Comparison of ENCODE assay signal across 8 mouse cellular contexts in the genomic region with DNA sequence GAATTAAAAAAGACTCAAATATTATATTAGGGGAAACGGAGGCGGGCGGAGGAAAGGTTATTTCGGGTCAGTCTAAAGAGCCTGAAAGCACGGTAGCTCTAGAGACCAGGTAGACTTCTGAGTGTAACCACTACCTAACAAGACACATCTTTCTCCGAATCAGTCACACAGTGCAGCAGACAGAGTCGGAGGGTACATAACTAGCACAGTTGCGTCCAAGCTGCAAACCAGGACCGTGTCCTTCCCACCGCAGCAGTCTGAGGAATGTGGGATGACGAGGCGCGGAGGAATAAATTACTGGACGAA. TPM values are rescaled to one million over a fixed set of nuclear protein-coding genes. Genes with fewer than 3 reads are reported as not detected.
DNase-seq lines count a peak whose midpoint lies in the region; ATAC-seq and TF ChIP-seq lines count a peak whose summit lies in the region.

No protein-coding gene starts in this region.

- peaks cover 6% of the 10 kb centered on the region; the same call in 1 of the 2 replicates for H3K4me1 ChIP-seq in kidney, adult 2 months (ENCODE audit: control insufficient read depth, insufficient read depth, low read length)
- no peaks in the 10 kb centered on the region for H3K4me1 ChIP-seq in hindbrain, postnatal 0 days (ENCODE audit: insufficient read depth, low read length)
- peaks cover 31% of the 10 kb centered on the region for H3K4me1 ChIP-seq in midbrain, embryonic 15.5 days

- H3K36me3 ChIP-seq in kidney, adult 2 months (ENCODE audit: control insufficient read depth, insufficient read depth, low read length): no peaks in the 10 kb centered on the region
- H3K36me3 ChIP-seq in hindbrain, postnatal 0 days (ENCODE audit: insufficient read depth, low read length): no peaks in the 10 kb centered on the region
- no peaks in the 10 kb centered on the region for H3K36me3 ChIP-seq in midbrain, embryonic 15.5 days (replicated peaks)

- H3K27me3 ChIP-seq in kidney, adult 2 months (replicated peaks; ENCODE audit: control insufficient read depth, insufficient read depth, low read length): no peaks in the 10 kb centered on the region
- no peaks in the 10 kb centered on the region for H3K27me3 ChIP-seq in hindbrain, postnatal 0 days (ENCODE audit: insufficient read depth, low read length)
- H3K27me3 ChIP-seq in midbrain, embryonic 15.5 days (replicated peaks): no peaks in the 10 kb centered on the region

- intact Hi-C loops in left cerebral cortex, postnatal 4 days (cut with DNase I): no loop called here

- peak overlapping the region; percentile 92 for H3K9ac ChIP-seq in hindbrain, postnatal 0 days (replicated peaks; ENCODE audit: low read length)
- H3K9ac ChIP-seq in midbrain, embryonic 15.5 days: peak overlapping the region; percentile 86

- no peak for DNase-seq in kidney, adult 2 months
- no peak for DNase-seq in kidney, adult 9 months
- peak; percentile 16 for DNase-seq in c-Kit-positive CD71-positive TER-119-negative erythroid progenitor cells, embryonic 14.5 days (ENCODE audit: low read depth)
- no peak for DNase-seq in hindbrain, postnatal 0 days (ENCODE audit: low spot score)
- DNase-seq in adrenal gland, adult 18-20 months (ENCODE audit: low spot score in 2 of 2): no peak
- no peak for DNase-seq in spleen, adult 18-20 months
- DNase-seq in left cerebral cortex, postnatal 4 days: no peak

- no peak for TF ChIP-seq POLR2A in kidney, adult 2 months (IDR thresholded peaks at IDR 0.05; ENCODE audit: low read depth, low read length)

- 10% methylated on average over 14 of the region's 14 CpGs for WGBS in kidney, adult 2 months
- 21% methylated on average over 14 of the region's 14 CpGs for WGBS in hindbrain, postnatal 0 days
- WGBS in midbrain, embryonic 15.5 days: 18% methylated on average over 14 of the region's 14 CpGs

- peak overlapping the region; percentile 90 for H3K4me3 ChIP-seq in kidney, adult 2 months (ENCODE audit: insufficient read depth, low read depth, low read length)
- peak overlapping the region; percentile 92 for H3K4me3 ChIP-seq in hindbrain, postnatal 0 days (ENCODE audit: low read length)
- peak overlapping the region; percentile 96 for H3K4me3 ChIP-seq in midbrain, embryonic 15.5 days

- peak overlapping the region; percentile 71 for H3K27ac ChIP-seq in kidney, adult 2 months (ENCODE audit: insufficient read depth, low read depth, low read length)
- peak overlapping the region; percentile 96 for H3K27ac ChIP-seq in hindbrain, postnatal 0 days
- H3K27ac ChIP-seq in midbrain, embryonic 15.5 days: peak overlapping the region; percentile 91

- ATAC-seq in hindbrain, postnatal 0 days: peak; percentile 64
- ATAC-seq in midbrain, embryonic 15.5 days (replicated peaks): peak; percentile 65

- no peak for TF ChIP-seq CTCF in kidney, adult 2 months (conservative IDR thresholded peaks at IDR 0.05; ENCODE audit: insufficient read depth, insufficient read length, low read depth, low read length)
- TF ChIP-seq CTCF in hindbrain, postnatal 0 days (IDR thresholded peaks at IDR 0.05; ENCODE audit: low read depth): no peak

- no peaks in the 10 kb centered on the region for H3K9me3 ChIP-seq in hindbrain, postnatal 0 days (ENCODE audit: low read length)
- no peaks in the 10 kb centered on the region for H3K9me3 ChIP-seq in midbrain, embryonic 15.5 days

- H3K4me2 ChIP-seq in hindbrain, postnatal 0 days (ENCODE audit: low read depth, low read length): peak overlapping the region; percentile 88
- peak overlapping the region; percentile 89 for H3K4me2 ChIP-seq in midbrain, embryonic 15.5 days

RNA-seq across cellular contexts. Expression of a gene that starts 0.8 kb away (rescaled TPM):
- polyA plus RNA-seq in kidney, adult 2 months (2012; rRNA removed): 9.9 and 11.5 TPM in 2 replicates
- total RNA-seq in hindbrain, postnatal 0 days (2014; rRNA removed): 10.9 and 11.8 TPM in 2 replicates
- polyA plus RNA-seq in hindbrain, postnatal 0 days (2015; fragmentation: Nextera tagmentation; extraction: Ambion mirVana): 8.6 and 8.7 TPM in 2 replicates
- polyA plus RNA-seq in midbrain, embryonic 15.5 days (2015; fragmentation: Nextera tagmentation; extraction: Ambion mirVana): 7.7 and 8.7 TPM in 2 replicates
- total RNA-seq in adrenal gland, adult 18-20 months (2021): 10 to 100 TPM; 21.1 to 25.7 TPM
- total RNA-seq in left cerebral cortex, postnatal 4 days (2021): 1 to 10 TPM; 6.5 to 7.3 TPM

RNA-seq across cellular contexts. Expression of a gene that starts 0.9 kb away (rescaled TPM):
- 21.8 and 22.7 TPM in 2 replicates for polyA plus RNA-seq in kidney, adult 2 months (2012; rRNA removed)
- total RNA-seq in hindbrain, postnatal 0 days (2014; rRNA removed): 37.1 and 43.2 TPM in 2 replicates
- 9.4 and 10.5 TPM in 2 replicates for polyA plus RNA-seq in hindbrain, postnatal 0 days (2015; fragmentation: Nextera tagmentation; extraction: Ambion mirVana)
- 15.2 and 15.8 TPM in 2 replicates for polyA plus RNA-seq in midbrain, embryonic 15.5 days (2015; fragmentation: Nextera tagmentation; extraction: Ambion mirVana)
- 10 to 100 TPM; 30.7 to 36.1 TPM for total RNA-seq in adrenal gland, adult 18-20 months (2021)
- total RNA-seq in left cerebral cortex, postnatal 4 days (2021): 10 to 100 TPM; 56.1 to 57.1 TPM
